Mouse (Mus musculus) heart, adult 8-10 months (tissue): Measurements from ENCODE around the gene Zfp648. TPM values are rescaled to one million over a fixed set of nuclear protein-coding genes. Genes with fewer than 3 reads are reported as not detected.

Source experiments
- DNase-seq: peaks from one replicate; pipeline ENCODE4 v3.0.0; 2022; ENCODE audit warnings: low spot score
- total RNA-seq, 4 experiments: library from RNA; stranded (reverse); gene quantifications; 2 replicates each; pipeline ENCODE4 v1.2.4; 2022

Gene Zfp648
- total RNA-seq = not detected

- no peak for DNase-seq
Measured at GRCm38 (mm10) chr1:154200955-154201722, at the start of gene Zfp648. TSS of gene Zfp648 (plus strand) at chr1:154201187.

- no peak for DNase-seq
Measured at GRCm38 (mm10) chr1:154152539-154152938, 48.4 kb upstream of the Zfp648 start.

GRCm38 (mm10) chr1:154153800-154154199 is 47.2 kb upstream of the Zfp648 start:
- DNase-seq = no peak

GRCm38 (mm10) chr1:154156177-154157062 is 44.6 kb upstream of the Zfp648 start:
- DNase-seq = no peak

- no peak for DNase-seq
Measured at GRCm38 (mm10) chr1:154157131-154157530, 43.9 kb upstream of the Zfp648 start.

- no peak for DNase-seq
Measured at GRCm38 (mm10) chr1:154167696-154168095, 33.3 kb upstream of the Zfp648 start.

GRCm38 (mm10) chr1:154175334-154175733 is 25.7 kb upstream of the Zfp648 start:
- no peak for DNase-seq

- no peak for DNase-seq
Measured at GRCm38 (mm10) chr1:154177781-154178180, 23.2 kb upstream of the Zfp648 start.

- DNase-seq = no peak
Measured at GRCm38 (mm10) chr1:154178541-154179155, 22.3 kb upstream of the Zfp648 start.

GRCm38 (mm10) chr1:154180952-154181351 is 20.0 kb upstream of the Zfp648 start:
- peak; percentile 80 for DNase-seq

GRCm38 (mm10) chr1:154182396-154183076 is 18.5 kb upstream of the Zfp648 start:
- DNase-seq = no peak

- DNase-seq = no peak
Measured at GRCm38 (mm10) chr1:154183077-154183751, 17.8 kb upstream of the Zfp648 start.

GRCm38 (mm10) chr1:154188229-154188628 is 12.8 kb upstream of the Zfp648 start:
- no peak for DNase-seq

GRCm38 (mm10) chr1:154188631-154189030 is 12.4 kb upstream of the Zfp648 start:
- no peak for DNase-seq

- DNase-seq = no peak
Measured at GRCm38 (mm10) chr1:154189842-154190530, 11.0 kb upstream of the Zfp648 start.

- no peak for DNase-seq
Measured at GRCm38 (mm10) chr1:154198896-154199295, 2.1 kb upstream of the Zfp648 start.

GRCm38 (mm10) chr1:154202580-154202979 is 1.6 kb downstream of the Zfp648 start:
- DNase-seq = no peak

GRCm38 (mm10) chr1:154203386-154203785 is 2.4 kb downstream of the Zfp648 start:
- DNase-seq = no peak

GRCm38 (mm10) chr1:154204652-154205573 is 3.9 kb downstream of the Zfp648 start:
- DNase-seq = no peak
